Mouse (Mus musculus) R1 (cell line): ENCODE data around the gene Unc93b1.

Experiments used
- DNase-seq: peaks from one replicate; pipeline ENCODE4 v3.0.0-alpha.2; 2018; ENCODE audit warnings: low read depth, low spot score

Unc93b1 gene

DNA sequence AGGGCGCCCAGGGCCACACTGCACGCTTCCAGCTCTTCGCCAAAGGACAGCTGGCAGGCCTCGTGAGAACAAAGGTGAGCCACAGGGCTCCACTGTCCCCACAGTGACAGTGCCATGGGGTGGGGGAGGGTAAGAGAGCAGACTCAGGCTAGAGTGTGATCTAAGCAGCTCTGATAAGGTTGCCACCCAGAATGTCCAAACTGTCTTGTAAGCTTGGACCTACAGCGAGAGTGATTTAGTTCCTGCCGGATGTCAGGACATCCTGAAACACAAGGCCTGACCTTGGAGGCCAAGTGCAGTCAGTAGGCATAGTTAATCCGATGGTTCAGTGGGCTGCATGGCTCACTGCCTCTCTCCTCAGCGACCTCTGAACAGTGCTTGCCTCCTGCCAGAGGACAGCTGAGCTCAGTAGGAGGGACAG lies 50.3 kb downstream of the Unc93b1 start:
- DNase-seq = no peak

- DNase-seq = peak; percentile 86
These were observed 51.3 kb downstream of the Unc93b1 start, which contains the start of gene Acy3 for GRCm38 (mm10) chr19:3986334-3986733. Acy3 (plus strand) TSS chr19:3986570.

DNA sequence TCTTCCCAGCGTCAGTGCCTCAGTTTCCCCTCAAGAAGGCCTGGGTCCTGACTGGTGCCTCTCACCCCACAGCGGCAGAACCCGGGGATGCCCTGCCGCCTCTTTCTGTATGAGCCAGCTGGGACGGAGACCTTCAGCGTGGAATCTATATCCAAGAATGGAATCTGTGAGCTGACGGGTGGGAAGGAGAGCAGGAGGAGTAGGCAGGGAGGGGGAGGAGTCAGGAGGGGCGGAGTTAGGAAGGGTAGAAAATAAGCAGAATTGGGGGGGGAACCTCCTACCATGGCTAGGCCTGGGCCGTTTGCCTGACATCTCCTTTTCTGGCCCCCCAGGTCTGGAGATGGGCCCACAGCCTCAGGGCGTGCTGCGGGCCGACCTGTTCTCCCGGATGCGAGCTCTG lies 53.1 kb downstream of the Unc93b1 start:
- DNase-seq = peak; percentile 61

- peak; percentile 82 for DNase-seq
These were observed 53.8 kb downstream of the Unc93b1 start for GRCm38 (mm10) chr19:3988750-3989149.

DNA sequence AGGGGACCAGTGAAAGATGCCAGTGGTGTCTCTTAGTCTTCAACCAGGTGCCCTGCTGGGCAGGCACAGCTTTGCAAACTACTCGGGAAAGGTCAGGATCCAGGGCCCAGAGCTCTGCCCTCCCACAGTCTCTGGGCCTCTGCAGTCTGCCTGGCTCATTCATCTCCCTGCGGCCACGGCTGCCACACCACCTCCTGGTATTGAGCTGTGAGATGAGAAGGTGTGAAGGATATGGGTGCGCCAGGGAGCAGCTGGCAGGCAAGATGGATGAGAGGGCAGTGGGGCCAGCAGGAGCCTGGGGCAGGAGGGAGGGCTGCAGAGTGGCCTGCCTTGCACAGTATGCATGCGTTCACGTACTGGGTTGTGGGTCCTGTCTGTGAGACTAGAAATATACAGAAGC lies 55.8 kb downstream of the Unc93b1 start:
- DNase-seq = no peak

GRCm38 (mm10) chr19:3991562-3991961 lies 56.6 kb downstream of the Unc93b1 start:
- no peak for DNase-seq

DNA sequence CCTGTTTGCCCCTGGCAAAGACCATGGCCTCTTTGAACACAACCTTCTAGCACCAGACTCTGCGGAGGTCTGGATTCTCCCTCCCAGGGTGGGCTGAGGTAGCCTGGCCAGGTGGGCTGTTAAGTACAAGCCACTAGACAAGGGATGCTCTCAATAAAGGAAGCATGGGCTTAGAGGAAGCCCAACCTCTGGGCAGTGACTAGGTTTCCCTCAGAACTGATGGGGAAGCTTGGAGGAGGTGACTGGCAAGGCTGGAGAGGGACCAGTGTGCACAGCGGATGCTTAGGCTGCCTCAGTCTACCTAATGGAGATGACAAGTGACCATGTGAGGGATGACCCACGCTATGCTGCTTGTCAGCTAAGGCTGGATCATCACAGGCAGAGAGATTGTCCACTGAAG lies 57.0 kb downstream of the Unc93b1 start:
- no peak for DNase-seq

DNA sequence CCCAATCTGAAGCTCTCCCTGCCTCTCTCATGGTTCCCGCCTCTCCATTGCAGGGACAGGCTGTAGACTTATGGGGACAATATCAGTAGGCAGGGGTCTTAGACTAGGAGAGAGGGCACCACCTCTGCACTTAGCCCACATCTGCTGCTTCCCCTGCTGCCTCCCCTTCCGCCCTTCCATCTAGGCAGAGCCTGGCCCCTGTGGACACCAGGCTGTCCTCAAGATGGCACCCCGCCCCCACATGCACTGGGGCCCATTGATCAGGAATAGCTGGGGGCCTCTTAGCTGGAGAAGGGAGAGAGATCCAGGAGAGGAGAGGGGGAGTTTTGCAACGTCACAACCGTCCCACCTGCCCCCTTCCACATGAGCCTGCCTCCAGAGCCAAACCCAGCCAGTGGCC lies 57.4 kb downstream of the Unc93b1 start, which contains the start of gene Tbx10:
TSS of gene Tbx10 (plus strand) at position 337 of the 400 bp plus-strand sequence.
- no peak for DNase-seq

DNA sequence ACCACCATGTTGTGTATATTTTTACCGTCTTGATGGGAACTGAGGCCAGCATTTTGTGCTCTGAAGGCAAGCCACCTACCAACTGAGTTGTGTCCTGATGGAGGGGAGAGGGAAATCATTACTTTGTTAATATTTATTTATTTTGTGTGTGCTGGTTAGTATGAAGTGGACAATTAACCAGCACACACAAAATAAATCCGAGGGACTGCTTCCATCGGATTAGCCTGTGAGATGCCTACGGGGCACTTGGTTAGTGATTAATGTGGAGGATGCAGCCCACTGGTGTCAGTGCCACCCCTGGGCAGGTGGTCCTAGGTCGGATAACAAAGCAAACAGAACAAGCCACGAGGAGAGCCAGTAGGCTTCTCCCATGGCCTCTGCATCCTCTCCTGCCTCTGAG lies 59.9 kb downstream of the Unc93b1 start:
- no peak for DNase-seq

GRCm38 (mm10) chr19:3995505-3995904 lies 60.5 kb downstream of the Unc93b1 start:
- DNase-seq = no peak

DNA sequence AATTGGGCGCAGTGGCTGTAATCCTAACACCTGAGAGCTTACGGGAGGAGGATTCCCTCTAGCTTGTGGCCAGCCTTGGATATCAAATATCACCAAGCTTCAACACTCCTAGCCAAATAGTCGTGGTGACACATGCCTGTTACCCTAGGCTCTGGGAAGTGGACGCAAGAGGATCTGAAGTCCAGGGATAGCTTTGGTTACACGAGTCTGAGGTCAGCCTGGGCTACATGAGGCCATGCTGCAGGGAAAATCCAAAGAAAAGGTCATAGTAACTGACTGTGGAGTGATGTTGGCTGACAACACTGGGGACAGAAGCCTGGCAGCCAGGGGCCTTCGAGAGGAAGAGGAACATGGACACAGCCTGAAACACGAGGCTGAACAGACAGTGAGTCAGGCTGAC lies 61.1 kb downstream of the Unc93b1 start:
- no peak for DNase-seq

DNA sequence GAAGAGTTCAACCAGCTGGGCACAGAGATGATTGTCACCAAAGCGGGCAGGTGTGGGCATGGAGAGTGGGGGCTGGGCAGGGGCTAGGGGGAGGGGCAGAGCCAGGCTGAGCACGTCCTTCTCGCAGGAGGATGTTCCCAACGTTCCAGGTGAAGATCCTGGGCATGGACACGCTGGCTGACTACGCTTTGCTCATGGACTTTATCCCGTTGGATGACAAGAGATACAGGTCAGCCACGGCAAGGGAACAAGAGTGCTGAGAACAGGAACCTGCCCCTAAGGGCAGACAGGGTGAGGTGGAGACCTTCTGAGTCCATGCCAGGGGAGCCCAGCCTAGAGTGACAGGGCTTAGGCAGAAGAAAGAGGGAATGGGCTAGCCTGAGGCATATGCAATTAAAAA lies 61.8 kb downstream of the Unc93b1 start:
- DNase-seq = no peak

DNA sequence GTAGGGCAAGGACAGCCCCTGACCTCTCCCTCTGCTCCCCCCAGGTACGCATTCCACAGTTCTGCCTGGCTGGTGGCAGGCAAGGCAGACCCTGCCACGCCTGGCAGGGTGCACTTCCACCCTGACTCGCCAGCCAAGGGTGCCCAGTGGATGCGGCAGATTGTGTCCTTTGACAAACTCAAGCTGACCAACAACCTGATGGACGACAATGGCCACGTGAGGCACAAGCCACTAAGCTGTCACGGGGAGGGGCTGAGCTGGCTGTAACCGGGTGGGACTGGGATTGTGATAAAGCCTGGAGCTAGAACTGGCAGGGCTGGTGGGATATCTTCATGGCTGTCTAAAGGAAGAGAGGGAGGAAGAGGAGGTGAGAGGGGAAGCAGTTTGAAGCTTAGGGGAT lies 62.2 kb downstream of the Unc93b1 start:
- DNase-seq = no peak

- DNase-seq = no peak
These were observed 63.3 kb downstream of the Unc93b1 start for GRCm38 (mm10) chr19:3998335-3998734.
